Mouse (Mus musculus): ENCODE measurements around the gene Pycr2.

GRCm38 (mm10) chr1:180933659-180934058 lies 29.6 kb downstream of the Pycr2 start:
- TF ChIP-seq CTCF (IDR thresholded peaks at IDR 0.05) (no peak), EP300 (IDR thresholded peaks at IDR 0.05) (no peak)
